Mouse (Mus musculus) right cerebral cortex, adult 2 months (tissue): ENCODE data around the gene Gvin1.
"Not testable (repeated sequence)": the region's sequence is repeated elsewhere in the genome, so short reads cannot be mapped to it uniquely, and the experiment has no call there.

Experiments
- DNase-seq, 2 experiments: peaks; one replicate each; pipeline ENCODE4 v3.0.0; 2021 to 2022; ENCODE audit warnings: low spot score in 2 of 2

Gene Gvin1

DNA sequence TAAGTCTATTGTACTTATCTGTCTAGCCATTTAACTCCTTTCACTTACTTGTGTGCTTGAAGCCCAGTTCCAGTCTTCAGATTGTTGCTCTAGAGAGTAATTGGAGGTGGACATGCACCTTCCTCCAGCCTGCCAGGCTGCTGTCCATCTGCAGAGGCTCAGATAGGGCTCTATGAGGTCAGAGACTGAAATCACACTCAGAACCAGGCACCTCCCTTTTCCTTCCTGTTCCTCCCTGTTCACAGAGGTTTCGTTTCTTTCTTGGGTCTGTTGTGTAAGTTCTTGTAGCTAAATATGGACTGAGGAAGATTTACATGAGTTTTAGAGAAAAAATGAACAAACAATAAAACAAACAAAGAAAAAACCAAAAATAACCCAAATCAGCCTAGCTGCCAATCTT, at the start of gene Gvin1:
Gene Gvin1 (minus strand): TSS at position 150 of the 400 bp plus-strand sequence.
- DNase-seq: not testable (repeated sequence)

DNA sequence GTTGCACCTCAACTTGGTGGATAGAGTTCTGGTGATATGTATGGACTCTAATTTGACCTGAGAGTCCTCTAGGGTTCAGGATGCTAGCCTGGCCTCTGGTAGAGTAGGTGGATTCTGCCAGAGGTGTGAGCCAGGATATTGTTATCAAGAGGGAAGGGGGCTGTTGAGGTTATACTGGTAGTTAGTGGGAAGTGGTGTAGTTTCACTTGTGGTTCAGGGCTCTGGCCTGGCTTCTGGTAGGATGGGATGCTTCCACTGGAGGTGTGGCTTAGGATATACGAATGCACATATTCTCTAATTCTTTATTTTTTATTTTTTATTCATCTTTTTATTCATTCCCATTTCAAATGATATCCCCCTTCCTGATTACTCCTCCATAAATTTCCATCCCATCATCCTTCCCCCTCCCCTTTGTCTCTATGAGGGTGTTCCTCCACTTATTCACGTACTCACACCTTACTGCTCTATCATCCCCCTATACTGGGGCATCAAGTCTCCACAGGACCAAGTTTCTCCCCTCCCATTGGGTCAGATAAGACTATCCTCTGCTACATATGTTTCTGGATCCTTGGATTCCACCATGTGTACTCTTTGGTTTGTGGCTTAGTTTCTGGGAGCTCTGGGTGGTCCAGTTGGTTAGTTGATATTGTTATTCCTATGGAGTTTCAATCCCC, 36.9 kb upstream of the Gvin1 start:
- DNase-seq: no peak

DNA sequence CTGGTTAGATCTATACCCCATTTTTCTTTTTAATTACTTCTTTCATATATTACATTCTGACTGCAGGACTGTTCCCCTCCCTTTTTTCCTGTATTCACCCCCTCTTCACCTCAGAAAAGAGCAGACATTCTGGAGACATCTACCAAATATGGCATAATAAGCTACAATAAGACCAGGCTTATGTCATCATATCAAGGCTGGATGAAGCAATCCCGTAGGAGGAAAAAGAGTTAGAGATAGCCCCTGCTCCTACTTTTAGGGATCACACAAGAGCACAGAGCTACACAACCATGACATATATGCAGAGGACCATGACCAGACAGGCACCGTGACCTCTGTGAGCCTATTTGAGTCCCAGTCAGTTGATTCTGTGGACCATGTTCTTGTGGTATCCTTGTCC, 33.8 kb upstream of the Gvin1 start:
- no peak for DNase-seq

DNA sequence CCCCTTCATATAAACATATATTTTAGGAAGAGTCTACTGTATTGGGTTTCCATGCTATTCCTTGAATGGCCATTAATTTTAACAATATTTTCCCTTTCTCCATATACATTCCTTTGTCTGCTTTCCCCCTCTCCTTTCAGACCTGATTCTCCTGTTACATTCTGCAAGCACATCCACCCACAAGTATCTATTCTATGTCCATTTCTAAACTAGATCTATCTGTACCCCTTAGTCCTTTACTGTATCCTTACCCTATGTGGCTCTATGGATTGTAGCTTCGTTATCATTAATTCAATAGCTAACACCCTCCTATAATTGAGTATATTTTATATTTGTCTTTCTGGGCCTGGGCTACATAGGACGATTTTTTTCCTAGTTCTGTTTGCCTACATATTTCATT, 33.1 kb upstream of the Gvin1 start:
- DNase-seq: no peak

DNA sequence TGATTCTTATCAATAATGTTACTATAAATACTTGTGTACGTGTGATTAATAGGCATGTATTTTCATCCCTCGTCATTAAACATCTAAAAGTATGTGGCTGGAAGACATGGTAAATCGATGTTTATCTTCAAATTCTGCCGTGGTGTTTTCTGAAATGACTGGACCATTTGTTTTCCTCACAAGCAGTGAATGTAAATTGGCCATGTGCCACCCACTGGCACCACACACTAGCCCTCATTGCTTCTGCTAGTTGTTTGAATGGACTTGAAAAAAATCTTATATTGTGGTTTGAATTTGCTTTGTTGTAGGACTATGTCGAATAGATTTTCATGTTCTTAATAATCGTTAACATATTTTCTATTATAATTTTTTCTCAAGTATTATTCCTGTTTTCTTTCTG, 30.5 kb upstream of the Gvin1 start:
- DNase-seq: no peak

DNA sequence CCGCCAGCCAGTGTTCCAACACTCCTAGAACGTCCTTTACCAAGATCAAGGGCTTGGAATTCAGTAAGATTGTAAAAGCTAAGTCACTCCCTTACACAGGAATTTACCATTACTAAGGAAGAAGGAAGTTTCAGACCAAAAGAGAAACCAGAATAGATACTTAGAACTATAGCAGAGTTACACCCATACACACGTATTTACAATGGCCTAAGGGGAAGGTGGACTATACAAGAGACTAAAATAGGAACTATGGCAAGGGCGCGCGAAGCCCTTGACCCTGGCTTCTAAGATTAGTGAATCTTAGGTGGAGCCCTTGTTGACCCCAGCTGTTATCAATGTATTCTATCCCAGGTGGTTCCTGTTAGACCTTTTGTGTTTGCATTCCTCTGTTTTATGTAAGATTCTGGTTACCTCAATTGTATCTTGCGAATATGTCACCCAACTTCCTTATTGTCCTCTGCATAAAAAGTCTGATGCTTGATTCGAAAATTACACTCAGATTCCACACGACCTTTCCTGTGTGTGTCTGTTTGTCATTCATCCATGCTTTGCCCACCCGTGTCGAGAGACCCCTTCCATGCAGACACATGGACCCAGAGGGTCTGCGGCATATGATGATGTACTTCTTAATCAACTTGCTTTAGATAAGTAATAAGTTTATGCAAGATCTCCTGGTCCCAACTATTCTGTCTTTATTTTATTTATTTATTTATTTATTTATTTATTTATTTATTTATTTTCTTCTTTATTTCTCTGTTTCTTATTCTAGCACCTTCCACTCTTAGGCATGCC, 25.6 kb upstream of the Gvin1 start:
- not testable (repeated sequence) for DNase-seq

DNA sequence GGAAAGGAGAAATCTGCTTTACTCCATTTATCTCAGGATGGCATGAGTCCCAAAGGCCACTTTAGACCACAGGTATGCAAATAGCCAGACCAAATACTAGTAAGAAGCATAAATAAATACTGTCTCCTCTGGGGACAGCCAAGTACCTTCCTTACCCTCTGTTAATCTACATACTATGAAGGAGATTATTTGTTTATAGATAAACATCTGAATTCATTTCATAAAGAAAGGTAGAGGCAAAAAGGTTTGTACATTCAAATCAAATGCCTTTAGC, 22.0 kb upstream of the Gvin1 start:
- no peak for DNase-seq

DNA sequence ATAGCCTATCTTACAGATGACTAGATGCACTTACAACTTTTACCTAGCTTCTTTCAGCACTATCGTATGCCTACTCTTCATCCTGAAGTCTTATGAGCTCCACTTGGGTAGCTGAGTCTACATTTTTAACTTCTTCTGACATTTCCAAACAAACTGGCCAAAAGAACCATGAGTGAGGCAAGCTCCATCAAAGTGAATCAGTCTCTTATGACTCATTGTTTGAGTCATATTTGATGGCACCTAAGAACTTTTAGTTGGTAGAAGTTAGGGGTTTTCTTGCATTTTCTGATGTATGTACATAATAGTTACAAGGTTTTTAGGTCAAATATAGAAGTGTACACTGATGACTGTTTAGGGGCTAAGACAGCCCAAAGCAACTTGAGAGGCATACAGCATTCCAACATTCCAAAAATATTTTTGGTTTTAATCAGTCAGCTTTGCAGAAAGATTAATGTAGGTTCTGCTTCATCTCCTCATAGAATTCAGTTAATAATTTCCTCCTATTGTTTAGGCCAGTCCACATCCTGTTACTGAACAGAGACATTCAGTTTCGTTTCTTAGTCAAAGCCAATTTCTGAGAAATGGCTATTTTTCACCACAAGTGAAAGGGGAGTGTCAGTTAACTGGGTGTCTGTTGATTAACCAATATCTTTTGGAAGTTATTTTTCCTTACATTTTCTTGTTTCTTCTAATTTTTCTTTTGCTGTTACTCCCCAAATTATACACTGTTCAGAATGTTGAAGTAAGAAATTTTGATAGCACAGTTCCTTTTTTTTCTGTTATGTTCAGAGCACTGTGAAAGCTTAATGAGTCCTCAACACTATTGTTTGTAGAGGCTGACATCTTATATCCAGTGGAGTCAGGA, 21.4 kb upstream of the Gvin1 start:
- DNase-seq: no peak

DNA sequence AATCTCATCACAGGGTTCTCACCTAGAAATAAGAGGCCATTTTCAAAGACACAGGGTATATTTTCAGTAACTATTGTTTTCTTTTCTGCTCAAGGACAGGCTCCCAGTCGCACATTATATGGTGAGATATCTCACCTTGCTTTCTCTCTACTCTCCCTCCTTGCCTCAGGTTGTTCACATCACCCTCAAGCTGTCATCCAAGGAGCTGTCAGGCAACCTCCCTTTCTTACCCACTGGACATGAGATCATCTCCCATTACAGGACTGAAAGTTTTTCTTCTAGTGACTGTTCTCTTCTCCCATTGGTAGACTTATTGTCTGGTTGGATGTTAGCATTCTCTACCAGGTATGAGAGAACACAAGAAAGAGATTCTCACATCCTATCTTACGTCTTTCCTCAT, 20.5 kb upstream of the Gvin1 start:
- DNase-seq: no peak

DNA sequence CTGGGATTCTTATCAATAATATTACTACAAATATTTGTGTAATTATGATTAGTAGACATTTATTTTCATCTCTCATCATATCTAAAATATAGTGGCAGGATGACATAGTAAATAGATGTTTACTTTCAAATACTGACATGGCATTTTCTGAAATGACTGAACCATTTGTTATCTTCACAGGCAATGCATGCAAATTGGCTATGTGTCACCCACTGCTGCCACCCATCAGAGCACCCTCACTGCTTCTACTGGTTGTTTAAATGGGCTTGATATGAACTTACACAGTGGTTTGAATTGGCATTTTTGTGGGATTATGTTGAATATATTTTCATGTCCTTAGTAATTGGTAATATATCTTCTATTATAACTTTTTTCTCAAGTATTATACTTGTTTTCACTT, 784 bp upstream of the Gvin1 start:
- not testable (repeated sequence) for DNase-seq

DNA sequence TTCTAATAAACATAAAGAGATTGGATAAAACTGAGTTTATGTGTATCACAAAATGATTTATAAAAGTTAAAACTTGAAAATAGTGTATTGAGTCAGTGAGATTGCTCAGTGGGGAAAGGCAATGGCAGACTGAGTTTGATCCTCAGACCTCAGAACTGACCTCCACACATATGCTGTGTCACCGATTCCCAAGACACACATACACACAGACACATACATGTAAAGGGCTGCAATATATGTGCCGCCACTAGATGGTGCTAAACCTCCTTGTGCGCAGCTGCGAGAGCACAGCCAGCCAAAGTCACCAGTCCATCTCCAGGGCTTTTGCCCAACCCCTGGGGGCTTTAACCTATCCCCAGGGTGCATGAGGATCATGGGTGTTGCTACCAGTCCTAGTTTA, 1.4 kb downstream of the Gvin1 start:
- DNase-seq: not testable (repeated sequence)

DNA sequence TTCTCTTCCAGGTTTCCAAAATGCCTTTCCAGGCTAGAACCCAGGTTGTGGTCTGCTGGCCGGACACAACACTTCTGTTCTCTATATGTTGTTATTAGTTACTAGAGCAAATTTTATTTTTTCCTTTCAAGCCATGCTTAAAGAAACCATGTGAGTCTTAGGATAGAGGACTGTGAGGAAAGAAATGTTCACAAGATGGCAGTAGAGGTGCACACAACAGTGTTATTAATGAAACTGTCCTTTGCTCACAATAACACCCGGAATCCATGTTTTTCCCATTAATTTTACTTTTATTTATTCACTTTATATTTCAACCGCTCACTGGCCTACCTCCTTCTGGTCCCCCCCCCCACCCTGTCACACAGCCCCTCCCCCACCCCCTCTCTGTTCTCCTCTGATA, 8.5 kb downstream of the Gvin1 start:
- not testable (repeated sequence) for DNase-seq

DNA sequence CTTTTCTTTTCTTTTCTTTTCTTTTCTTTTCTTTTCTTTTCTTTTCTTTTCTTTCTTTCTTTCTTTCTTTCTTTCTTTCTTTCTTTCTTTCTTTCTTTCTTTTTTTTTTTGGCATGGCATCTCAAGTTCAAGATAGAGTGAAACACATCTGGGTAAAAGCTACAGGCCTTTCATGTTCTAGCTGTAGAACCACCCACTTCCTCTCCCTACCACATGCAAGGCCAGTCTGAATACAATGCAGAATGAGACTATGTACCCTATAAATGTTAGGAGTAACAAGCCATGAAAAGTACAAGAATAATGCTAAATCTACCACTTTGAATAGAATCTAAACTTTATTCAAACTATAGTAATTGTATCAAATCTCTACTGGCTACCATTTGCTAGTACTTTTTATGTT, 38.1 kb downstream of the Gvin1 start:
- DNase-seq: not testable (repeated sequence)

DNA sequence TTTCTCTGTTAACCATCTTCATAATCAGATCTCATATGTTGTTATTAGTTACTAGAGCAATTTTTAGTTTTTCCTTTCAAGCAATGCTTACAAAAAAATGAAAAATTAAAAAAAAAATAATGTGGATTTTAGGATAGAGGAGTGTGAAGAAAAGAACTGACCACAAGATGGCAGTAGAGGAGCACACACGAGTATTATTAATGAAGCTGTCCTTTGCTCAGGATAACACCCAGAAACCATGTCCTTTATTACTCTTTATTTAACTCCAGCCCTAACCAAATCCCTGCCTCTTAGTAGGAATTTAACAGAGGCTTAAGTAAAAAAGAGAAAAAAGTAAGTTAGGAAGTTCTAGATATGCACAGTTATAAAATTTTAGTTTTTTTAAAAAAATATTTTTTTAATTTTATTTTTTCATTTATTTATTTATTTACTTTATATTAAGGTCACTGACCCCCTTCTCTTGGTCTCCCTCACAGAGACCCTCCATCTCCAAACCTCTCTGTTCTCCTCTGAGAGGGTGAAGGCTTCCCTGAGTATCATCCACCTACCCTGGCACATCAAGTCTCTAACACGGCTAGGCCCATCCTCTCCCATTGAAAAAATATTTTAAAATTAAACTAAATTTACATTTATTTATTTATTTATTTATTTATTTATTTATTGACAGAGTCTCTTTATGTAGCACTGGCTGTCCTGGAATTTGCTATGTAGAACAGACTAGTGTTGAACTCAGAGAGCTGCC, 69.9 kb downstream of the Gvin1 start:
- not testable (repeated sequence) for DNase-seq

DNA sequence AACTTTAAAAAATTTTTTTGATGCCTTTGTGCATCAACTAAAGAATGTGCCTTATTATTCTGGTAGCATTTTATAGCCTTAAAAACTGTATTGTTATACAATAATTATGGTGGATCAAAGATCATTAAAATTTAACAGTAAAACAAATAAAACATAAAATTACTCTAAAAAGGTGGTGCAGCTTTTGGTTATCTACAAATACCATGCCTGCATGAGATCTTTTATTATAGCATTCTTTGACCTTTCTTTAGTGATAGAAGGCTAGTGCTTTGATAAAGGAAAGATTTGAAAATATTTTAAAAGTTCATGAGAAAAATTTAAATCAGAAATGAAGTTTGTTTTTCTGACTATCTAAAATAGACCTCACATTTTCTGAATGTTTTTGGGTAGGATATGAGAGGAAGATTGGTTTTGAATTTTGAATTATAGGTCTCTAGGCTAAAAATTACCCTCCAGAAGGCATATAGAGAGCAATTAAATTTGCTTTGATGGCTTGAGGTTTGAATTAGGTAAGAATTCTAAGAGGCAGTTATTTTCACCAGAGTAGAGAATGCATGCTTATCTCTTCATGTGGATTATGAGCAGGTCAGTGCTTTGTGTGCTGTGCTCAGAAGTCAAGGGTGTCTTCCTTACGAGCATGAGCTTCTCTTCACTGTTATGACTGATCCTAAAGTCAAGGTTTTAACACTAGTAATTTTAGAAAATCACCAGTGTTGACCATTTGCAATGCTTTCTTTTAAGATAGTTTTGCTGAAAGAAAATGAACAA, 73.8 kb downstream of the Gvin1 start:
- DNase-seq: not testable (repeated sequence)

DNA sequence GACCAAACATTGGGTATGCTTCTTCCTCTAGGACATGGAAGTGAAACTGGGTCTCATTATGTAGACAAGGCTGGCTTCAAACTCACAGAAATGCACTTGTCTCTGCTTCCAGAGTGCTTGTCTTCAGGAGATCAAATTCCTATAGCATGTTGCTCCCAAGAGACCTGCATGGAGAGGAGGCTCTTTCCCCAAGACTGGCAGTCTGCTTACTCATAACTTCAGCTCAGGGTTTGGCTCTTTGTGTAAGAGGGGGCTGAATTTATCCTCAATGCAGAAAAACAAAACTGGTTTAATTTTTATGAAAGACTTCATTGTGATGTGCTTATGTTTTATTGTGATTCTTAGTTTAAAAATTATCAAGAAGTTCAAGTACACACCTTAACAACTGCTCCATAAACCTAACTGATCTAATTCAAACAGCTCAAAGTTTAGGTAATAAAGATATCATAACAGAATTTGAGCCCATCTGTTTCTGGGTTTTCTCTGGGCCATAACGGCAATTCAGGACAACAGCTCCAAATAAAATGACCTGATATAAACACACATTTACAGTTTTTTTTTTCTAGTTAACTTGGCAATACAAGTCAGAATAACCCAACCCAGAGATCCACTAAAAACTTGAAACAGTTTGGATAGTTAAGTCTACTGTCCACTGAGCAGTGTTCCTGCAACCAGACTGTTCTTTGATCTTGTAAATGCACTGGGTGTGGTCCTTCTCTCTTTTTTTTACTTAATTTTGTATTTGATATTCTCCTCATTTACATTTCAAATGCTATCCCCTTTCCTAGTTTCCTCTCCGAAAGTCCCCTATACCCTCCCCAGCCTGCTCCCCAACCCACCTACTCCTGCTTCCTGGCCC, 97.8 kb downstream of the Gvin1 start:
- not testable (repeated sequence) for DNase-seq
